Mouse (Mus musculus): Measurements from ENCODE around the gene Ccnd1.

GRCm38 (mm10) chr7:144928009-144928888 lies 11.5 kb downstream of the Ccnd1 start:
- TF ChIP-seq GATA1 (IDR thresholded peaks at IDR 0.05; ENCODE audit: borderline replicate concordance, low read length): no peak
- TF ChIP-seq FLI1 (IDR thresholded peaks at IDR 0.05; ENCODE audit: low read length): no peak

All from megakaryocyte, embryonic 14.5 days (primary cell).